Mouse (Mus musculus) C2C12 (cell line): ENCODE measurements around the gene Adam21. TPM values are rescaled to one million over a fixed set of nuclear protein-coding genes. Genes with fewer than 3 reads are reported as not detected.

Source experiments
- H3K27me3 ChIP-seq: one replicate; pipeline ENCODE4 v1.6.1; 2011; ENCODE audit not compliant: control insufficient read depth, insufficient read depth, insufficient read length
- H3K36me3 ChIP-seq: one replicate; pipeline ENCODE4 v1.6.1; 2011; ENCODE audit not compliant: control insufficient read depth, insufficient read depth
- H3K4me3 ChIP-seq: one replicate; pipeline ENCODE4 v1.5.1; 2011; ENCODE audit warnings: mild to moderate bottlenecking, control low read depth; ENCODE audit not compliant: poor library complexity, insufficient read depth, severe bottlenecking
- H3K79me2 ChIP-seq: one replicate; pipeline ENCODE4 v1.6.1; 2011; ENCODE audit not compliant: control insufficient read depth, insufficient read depth
- H3K79me3 ChIP-seq: one replicate; pipeline ENCODE4 v1.6.1; 2011; ENCODE audit warnings: low read depth, control low read depth
- H3ac ChIP-seq: one replicate; pipeline ENCODE3; 2011; ENCODE audit warnings: low read depth; ENCODE audit not compliant: control insufficient read depth, insufficient read length
- CEBPB ChIP-seq: IDR thresholded peaks from one replicate; pipeline ENCODE4 v1.6.1; 2011; ENCODE audit warnings: low read depth, mild to moderate bottlenecking, control low read depth, moderate library complexity
- CTCF ChIP-seq: IDR thresholded peaks from one replicate; pipeline ENCODE4 v1.5.1; 2011; ENCODE audit not compliant: control insufficient read depth, insufficient read depth, insufficient read length
- FOSL1 ChIP-seq: IDR thresholded peaks from one replicate; pipeline ENCODE4 v1.8.0; 2011; ENCODE audit warnings: mild to moderate bottlenecking, low read length; ENCODE audit not compliant: poor library complexity, insufficient read depth, severe bottlenecking
- MAX ChIP-seq: IDR thresholded peaks from one replicate; pipeline ENCODE4 v1.6.1; 2011; ENCODE audit warnings: mild to moderate bottlenecking, control low read depth
- MYOD1 ChIP-seq: IDR thresholded peaks from one replicate; pipeline ENCODE4 v1.6.1; 2011; ENCODE audit warnings: low read depth; ENCODE audit not compliant: control insufficient read depth, insufficient read length
- MYOG ChIP-seq: IDR thresholded peaks from one replicate; pipeline ENCODE4 v1.6.1; 2011; ENCODE audit not compliant: control insufficient read depth, insufficient read length; ENCODE audit errors: extremely low read depth
- USF1 ChIP-seq: IDR thresholded peaks from one replicate; pipeline ENCODE4 v1.6.1; 2011; ENCODE audit warnings: low read depth, mild to moderate bottlenecking, control low read depth, moderate library complexity
- polyA plus RNA-seq: library from polyadenylated mRNA; unstranded; fragments of >200 nt; fragmentation: generic; extraction: Trizol; gene quantifications from one replicate; pipeline ENCODE4 v1.2.1, GENCODE M21; 2012; ENCODE audit warnings: missing spikeins

The Adam21 gene
- polyA plus RNA-seq, 1 experiment, result 0.04 TPM

DNA sequence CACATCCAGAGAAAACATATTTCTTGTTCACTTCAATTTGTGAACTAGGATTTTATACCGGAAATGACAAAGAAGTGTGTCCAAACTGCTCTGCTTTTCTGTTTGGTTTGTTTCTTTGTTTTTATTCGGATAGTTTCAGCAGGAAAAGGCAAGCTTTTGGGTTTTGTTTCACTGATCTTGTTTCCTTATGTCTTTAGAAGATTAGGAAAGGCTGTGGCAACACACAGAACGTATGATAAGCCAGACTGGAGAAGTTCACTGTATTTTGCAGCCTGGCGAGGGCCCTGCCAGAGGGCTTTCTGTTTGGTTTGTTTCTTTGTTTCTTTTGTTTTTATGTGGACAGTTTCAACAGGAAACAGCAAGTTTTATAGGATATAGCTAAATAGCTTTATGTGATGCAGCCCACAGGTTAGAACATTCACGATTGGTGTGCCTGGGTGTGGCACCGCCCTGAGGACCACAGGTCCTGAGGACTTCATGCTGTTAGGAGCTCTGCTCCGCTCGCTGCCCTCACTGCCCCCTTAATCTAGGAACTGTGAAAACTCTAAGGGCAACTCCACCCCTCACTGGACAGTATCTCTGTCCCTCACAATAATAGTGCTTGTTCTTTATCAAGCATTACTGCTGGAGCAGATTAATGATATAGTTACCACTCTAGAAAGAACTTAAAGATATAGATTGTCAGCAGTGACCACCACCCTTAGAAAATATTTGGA lies 28.4 kb upstream of the Adam21 start:
- Histone ChIP-seq H3K79me2 (peaks cover 31% of the 10 kb centered on the region), H3ac (no peak overlapping the region), H3K4me3 (no peak overlapping the region), H3K36me3 (no peaks in the 10 kb centered on the region), H3K79me3 (peaks cover 28% of the 10 kb centered on the region), H3K27me3 (peaks cover 6% of the 10 kb centered on the region)
- TF ChIP-seq USF1, result no peak
- TF ChIP-seq MYOD1, result no peak
- TF ChIP-seq CEBPB, result no peak
- TF ChIP-seq CTCF, result no peak
- no peak for TF ChIP-seq MYOG
- no peak for TF ChIP-seq FOSL1
- TF ChIP-seq MAX, result no peak

DNA sequence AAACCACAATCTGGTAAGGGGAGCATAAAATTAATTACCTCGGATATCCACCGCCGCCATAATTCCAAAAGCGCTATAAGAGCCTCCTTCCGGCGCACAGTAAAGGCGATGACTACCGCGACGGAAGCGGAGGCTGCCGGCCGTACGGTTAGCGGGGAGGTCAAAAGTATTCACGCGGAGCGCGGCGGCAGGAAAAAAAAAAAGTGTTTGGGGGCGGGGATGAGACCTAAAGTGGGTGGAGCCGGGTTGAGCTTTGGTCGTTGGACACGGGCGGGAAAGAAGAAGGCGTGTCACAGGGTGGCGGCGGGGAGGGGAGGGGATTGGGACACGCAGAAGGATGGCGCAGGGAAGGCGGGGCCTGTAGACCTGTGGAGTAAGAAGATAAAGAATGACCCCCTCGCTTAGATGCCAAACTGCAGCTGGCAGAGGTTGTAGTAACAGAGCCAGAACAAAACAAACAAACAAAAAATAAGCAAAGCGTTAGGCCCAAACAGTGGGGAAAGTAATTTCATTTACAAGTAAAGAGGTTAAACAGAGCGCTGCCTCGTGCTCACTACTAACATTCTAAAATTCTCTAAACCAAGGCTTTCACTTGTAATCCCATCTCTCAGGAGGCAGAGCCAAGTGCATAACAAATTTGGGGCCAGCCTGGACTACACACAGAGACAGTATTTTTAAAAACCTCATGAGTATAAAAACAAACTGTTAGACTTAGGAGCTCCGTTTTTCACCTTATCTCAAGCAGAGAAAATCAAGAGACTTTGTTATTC lies 26.8 kb upstream of the Adam21 start, which contains the start of gene Med6:
Gene Med6, minus strand, starts transcription at position 107 of the 770 bp plus-strand sequence.
- TF ChIP-seq MAX (peak; percentile 23), CTCF (no peak)
- Histone ChIP-seq H3K27me3 (peaks cover 2% of the 10 kb centered on the region), H3ac (peak within 1 kb of the TSS; percentile 50)

DNA sequence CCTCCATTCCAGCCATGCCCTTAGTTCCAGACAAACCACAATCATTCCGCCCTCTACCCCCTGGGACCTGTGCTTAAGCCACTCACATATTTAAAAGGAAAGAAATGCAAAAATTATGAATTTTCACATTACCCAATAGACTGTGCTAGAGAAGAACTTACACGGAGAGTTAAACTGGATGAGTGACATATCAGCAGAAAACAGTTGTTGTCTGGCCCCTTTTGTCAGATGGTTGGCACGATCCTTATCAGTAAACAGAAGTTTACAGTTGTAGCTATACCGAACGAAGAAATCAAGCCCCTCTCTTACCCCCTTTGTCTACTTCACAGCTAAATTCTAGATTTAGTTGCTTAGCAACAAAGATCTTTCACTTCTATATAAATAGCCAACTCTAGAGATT lies 343 bp downstream of the Adam21 start:
- Histone ChIP-seq H3K4me3 (no peak overlapping the region), H3K79me3 (no peaks in the 10 kb centered on the region), H3ac (no peak overlapping the region), H3K79me2 (no peaks in the 10 kb centered on the region), H3K36me3 (peaks cover 7% of the 10 kb centered on the region), H3K27me3 (no peaks in the 10 kb centered on the region)
- no peak for TF ChIP-seq FOSL1
- no peak for TF ChIP-seq MAX
- no peak for TF ChIP-seq MYOG
- no peak for TF ChIP-seq USF1
- TF ChIP-seq CTCF, result no peak
- no peak for TF ChIP-seq CEBPB
- no peak for TF ChIP-seq MYOD1

More for the DNA sequence above, 26.8 kb upstream of the Adam21 start, which contains the start of gene Med6:
- Histone ChIP-seq H3K79me2 (peaks cover 40% of the 10 kb centered on the region), H3K79me3 (peaks cover 33% of the 10 kb centered on the region), H3K4me3 (peak within 1 kb of the TSS; percentile 95), H3K36me3 (peaks cover 8% of the 10 kb centered on the region)

GRCm38 (mm10) chr12:81564173-81564572 lies 4.1 kb downstream of the Adam21 start:
- Histone ChIP-seq H3K79me2 (no peaks in the 10 kb centered on the region), H3K4me3 (no peak overlapping the region), H3K79me3 (no peaks in the 10 kb centered on the region)

GRCm38 (mm10) chr12:81549286-81549685 lies 19.0 kb downstream of the Adam21 start:
- H3K27me3 ChIP-seq, result no peaks in the 10 kb centered on the region
- no peak overlapping the region for H3K4me3 ChIP-seq
- no peaks in the 10 kb centered on the region for H3K79me2 ChIP-seq
- no peaks in the 10 kb centered on the region for H3K36me3 ChIP-seq
- TF ChIP-seq USF1 (no peak), MYOG (no peak), FOSL1 (no peak), MAX (no peak), CEBPB (no peak), MYOD1 (no peak), CTCF (no peak)
- no peaks in the 10 kb centered on the region for H3K79me3 ChIP-seq
- no peak overlapping the region for H3ac ChIP-seq

More at GRCm38 (mm10) chr12:81564173-81564572, 4.1 kb downstream of the Adam21 start:
- TF ChIP-seq MYOG (no peak), USF1 (no peak), CTCF (no peak), MYOD1 (no peak), CEBPB (no peak), FOSL1 (no peak), MAX (no peak)
- Histone ChIP-seq H3K36me3 (no peaks in the 10 kb centered on the region), H3ac (no peak overlapping the region), H3K27me3 (no peaks in the 10 kb centered on the region)

DNA sequence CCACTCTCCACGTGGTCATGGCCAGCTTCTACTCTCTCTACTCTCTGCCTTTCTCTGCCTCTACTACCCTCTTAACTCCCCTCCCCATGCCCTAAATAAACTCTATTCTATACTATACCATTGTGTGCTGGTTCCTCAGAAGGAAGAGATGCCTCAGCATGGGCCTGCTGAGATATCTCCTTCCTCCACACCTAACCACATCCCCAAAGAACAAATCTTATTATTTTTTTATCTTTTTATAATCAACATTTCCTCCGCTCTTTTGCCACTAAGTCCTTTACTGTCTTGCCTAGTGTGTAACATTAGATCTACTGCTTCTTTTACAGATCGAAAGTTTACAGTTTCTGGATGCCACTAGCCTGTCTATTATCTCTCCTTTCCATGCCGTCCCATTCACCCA lies 21.1 kb downstream of the Adam21 start:
- Histone ChIP-seq H3ac (no peak overlapping the region), H3K27me3 (no peaks in the 10 kb centered on the region), H3K4me3 (no peak overlapping the region), H3K36me3 (no peaks in the 10 kb centered on the region), H3K79me3 (no peaks in the 10 kb centered on the region), H3K79me2 (no peaks in the 10 kb centered on the region)
- TF ChIP-seq MYOD1 (no peak), USF1 (no peak), MYOG (no peak), FOSL1 (no peak), CTCF (no peak), CEBPB (no peak), MAX (no peak)
